Mouse (Mus musculus): ENCODE data around the gene Cyp4v3.

DNA sequence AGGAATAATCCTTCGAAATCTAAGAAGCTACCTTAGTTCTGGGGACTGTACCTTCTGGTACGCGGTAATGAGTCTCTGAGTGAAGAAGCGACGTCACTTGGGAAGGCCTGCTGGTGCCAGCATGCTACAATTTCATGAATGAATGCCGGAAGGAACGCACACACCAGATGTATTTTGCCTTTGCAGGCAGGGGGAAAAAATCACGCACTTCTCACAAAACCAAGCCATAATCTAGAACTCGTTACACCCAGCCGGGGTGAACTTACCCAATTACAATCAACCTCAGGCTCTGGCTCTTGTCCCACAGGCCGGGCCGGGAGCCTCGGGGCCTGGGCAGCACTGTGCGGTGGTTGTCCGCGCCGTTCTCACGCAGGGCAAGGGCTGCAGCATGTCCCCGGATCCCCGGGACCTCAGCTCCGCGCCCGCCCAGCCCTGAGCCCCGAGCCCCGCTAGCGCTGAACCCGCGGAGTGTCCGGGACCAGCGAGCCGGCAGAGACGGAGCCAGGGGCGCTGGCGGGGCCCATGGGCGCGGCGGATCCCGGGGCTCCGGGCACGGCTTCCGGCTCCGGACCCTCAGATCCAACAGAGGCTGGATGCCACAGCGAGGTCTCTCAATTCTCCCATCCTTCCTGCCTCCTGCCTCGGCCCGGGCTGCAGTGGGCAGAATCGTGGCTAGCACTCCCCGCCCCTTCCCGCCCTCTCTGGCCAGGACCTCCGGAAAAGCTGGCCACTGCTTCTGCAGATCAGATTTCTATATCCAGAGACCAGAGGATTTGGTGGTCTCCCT, 25.3 kb upstream of the Cyp4v3 start:
- TF ChIP-seq POLR2A (IDR thresholded peaks at IDR 0.05; ENCODE audit: low read depth, low read length) (no peak), SIN3A (IDR thresholded peaks at IDR 0.05; ENCODE audit: low read length) (no peak), CTCF (conservative IDR thresholded peaks at IDR 0.05 in 1 of 2, IDR thresholded peaks at IDR 0.05 in 1 of 2; ENCODE audit: low read depth in 2 of 2, low read length in 2 of 2) (no peak), E2F4 (IDR thresholded peaks at IDR 0.05; ENCODE audit: insufficient replicate concordance, low read depth, low read length) (no peak), POLR2AphosphoS2 (IDR thresholded peaks at IDR 0.05; ENCODE audit: low read depth, low read length) (no peak), UBTF (IDR thresholded peaks at IDR 0.05; ENCODE audit: low read depth, low read length) (no peak), RAD21 (IDR thresholded peaks at IDR 0.05; ENCODE audit: low read depth, low read length) (no peak), EP300 (IDR thresholded peaks at IDR 0.05; ENCODE audit: low read length) (no peak), MAZ (IDR thresholded peaks at IDR 0.05; ENCODE audit: low read depth, low read length) (no peak), ETS1 (conservative IDR thresholded peaks at IDR 0.05; ENCODE audit: low read depth, low read length) (no peak), MAX (IDR thresholded peaks at IDR 0.05; ENCODE audit: low read length) (no peak)
